Mouse (Mus musculus): ENCODE measurements around the gene St8sia2. TPM values are rescaled to one million over a fixed set of nuclear protein-coding genes. Genes with fewer than 3 reads are reported as not detected.
"Not testable (repeated sequence)": the region's sequence is repeated elsewhere in the genome, so short reads cannot be mapped to it uniquely, and the experiment has no call there.

The St8sia2 gene
- polyA plus RNA-seq, 1 experiment from 2014 or later: 8.6 TPM

DNA sequence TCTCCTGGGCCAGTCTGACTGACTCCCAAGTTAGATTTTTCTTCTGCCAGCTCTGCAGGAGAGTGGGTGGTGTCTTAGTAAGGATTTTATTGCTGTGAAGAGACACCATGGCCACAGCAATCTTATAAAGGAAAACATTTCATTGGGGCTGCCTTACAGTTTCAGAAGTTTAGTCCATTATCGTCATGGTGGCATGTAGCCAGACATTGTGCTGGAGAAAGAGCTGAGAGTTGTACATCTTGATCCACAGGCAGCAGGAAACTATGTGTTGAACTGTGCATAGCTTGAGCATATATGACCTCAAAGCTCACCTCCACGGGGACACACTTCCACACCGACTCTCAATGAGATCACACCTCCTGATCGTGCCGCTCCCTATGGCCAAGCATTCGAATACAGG is 8.3 kb upstream of the St8sia2 start:
- 70% methylated on average over 6 of the region's 6 CpGs for WGBS
- ATAC-seq (ENCODE audit: borderline replicate concordance, extremely low read depth, low FRiP score, low TSS enrichment): peak; percentile 35; the same call in 1 of the 2 replicates
- no peaks in the 10 kb centered on the region for H3K9me3 ChIP-seq

DNA sequence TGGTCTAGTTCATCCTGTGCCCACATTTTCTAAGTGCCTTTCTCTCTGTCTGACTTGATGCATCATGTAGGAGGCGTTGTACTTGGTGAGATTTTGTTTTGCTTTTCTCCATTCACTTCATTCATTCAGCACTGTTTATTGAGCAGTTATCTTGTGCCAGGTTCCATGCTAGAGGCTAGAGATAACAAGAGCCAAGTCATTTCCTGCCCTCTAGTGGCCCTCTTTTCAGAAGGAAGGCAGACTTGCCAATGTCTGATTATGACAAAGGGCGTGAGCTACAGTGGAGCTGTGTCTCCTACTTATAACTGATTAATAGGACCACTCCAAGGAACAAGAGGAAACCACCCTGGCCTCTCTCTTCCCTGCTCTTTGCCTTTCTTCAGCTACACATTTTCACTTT is 3.1 kb upstream of the St8sia2 start:
- H3K36me3 ChIP-seq: no peaks in the 10 kb centered on the region
- H3K4me1 ChIP-seq: peaks cover 13% of the 10 kb centered on the region; the same call in 1 of the 2 replicates
- no peak overlapping the region for H3K27ac ChIP-seq
- H3K4me2 ChIP-seq: no peak overlapping the region
- H3K4me3 ChIP-seq: no peak overlapping the region
- 52% methylated on average over 2 of the region's 2 CpGs for WGBS
- peaks cover 19% of the 10 kb centered on the region for H3K27me3 ChIP-seq
- ATAC-seq (ENCODE audit: borderline replicate concordance, extremely low read depth, low FRiP score, low TSS enrichment): no peak
- no peak overlapping the region for H3K9ac ChIP-seq
- H3K9me3 ChIP-seq: no peaks in the 10 kb centered on the region

More for the DNA sequence above, 8.3 kb upstream of the St8sia2 start:
- Histone ChIP-seq H3K27me3 (no peaks in the 10 kb centered on the region), H3K4me3 (no peak overlapping the region), H3K36me3 (no peaks in the 10 kb centered on the region), H3K9ac (no peak overlapping the region), H3K4me2 (no peak overlapping the region), H3K4me1 (peaks cover 12% of the 10 kb centered on the region), H3K27ac (0 out of 2 replicates have a peak overlapping the region, but pooled peaks have one; percentile 6)

DNA sequence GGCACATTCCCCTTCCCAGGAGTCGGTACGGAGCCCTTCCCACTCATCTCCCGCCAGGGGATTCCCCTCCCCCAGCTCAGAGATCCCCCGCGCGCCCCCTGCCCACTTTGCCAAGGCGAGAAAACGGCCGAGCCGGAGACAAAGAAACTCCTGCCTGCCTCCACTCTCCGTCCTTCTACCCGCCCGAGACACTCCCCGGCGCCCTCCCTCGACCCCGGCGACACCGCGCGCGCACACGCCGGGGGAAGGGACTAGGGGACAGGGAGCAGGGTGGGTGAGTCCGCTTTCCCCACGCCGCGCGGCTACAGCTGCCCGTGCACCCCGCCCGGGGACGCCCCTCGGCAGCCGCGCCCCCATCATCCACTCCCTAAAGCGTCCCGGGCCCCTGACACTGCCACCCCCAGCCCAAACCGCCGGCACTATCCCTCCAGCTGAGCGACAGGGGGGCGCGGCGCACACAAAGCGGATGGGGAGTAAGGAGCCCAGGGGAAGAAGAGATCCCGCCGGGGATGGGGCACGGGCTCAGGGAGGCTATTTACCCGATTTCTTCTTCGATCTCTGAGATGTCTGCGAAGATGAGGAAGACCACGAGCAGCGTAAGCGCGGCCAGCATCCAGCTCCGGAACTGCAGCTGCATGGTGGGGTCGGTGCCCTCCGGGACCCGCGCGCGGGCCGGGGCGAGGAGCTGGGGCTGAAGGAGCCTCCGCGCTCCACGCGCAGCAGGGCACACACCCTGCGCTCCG is 461 bp downstream of the St8sia2 start:
- H3K4me1 ChIP-seq: peaks cover 6% of the 10 kb centered on the region; the same call in 1 of the 2 replicates
- H3K4me3 ChIP-seq: peak overlapping the region; percentile 79
- 1% methylated on average over 58 of the region's 70 CpGs for WGBS
- H3K27me3 ChIP-seq: peaks cover 29% of the 10 kb centered on the region
- peak overlapping the region; percentile 79 for H3K27ac ChIP-seq
- H3K9ac ChIP-seq: peak overlapping the region; percentile 63
- H3K4me2 ChIP-seq: peak overlapping the region; percentile 99
- H3K36me3 ChIP-seq: no peaks in the 10 kb centered on the region
- peak; percentile 31 for ATAC-seq (ENCODE audit: borderline replicate concordance, extremely low read depth, low FRiP score, low TSS enrichment)
- H3K9me3 ChIP-seq: no peaks in the 10 kb centered on the region

DNA sequence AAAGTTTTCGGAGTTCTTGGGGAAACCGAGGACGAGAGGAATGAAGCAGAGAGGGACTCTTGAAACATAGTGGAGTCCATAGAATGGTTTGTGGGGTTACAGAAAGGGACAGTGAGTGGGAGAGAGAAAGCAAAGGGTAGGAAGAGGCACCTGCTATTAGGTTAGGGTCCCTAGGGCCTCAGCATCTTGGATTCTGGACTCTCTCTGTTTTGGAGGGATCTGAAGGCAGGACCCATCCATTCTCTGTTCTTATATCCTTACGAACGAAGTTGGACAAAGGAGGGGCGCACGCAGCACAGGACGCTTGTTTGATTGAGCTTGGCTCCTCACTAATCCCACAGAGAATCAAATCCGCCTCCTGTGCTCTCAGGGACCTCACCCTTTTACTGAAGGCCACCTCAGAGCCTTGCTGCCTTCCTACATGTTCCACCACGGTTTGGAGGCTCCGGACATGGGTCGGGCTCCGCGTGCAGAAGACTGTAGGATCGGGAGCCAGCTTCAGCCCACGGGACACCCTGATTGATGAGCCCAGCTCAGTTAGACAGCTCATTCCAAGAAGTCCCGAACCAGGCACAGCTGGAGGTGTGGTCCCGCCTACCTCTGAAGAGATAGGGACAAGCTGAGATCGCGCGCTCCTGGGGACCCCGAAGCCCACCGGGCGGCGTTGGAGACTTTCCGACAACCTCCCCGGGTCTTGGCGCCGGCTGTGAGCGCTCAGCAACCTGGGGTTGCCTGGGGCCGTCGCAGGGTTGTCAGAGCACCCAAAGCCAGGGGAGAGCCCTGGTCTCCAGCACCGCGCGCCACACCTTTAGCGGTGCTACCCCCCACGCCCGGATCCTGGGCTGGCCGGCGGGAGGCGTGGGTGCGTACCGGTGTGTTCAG is 1.3 kb downstream of the St8sia2 start:
- H3K27ac ChIP-seq: no peak overlapping the region
- peak overlapping the region; percentile 79 for H3K4me3 ChIP-seq
- peaks cover 6% of the 10 kb centered on the region; the same call in 1 of the 2 replicates for H3K4me1 ChIP-seq
- WGBS: 4% methylated on average over 43 of the region's 43 CpGs
- H3K27me3 ChIP-seq: peaks cover 29% of the 10 kb centered on the region
- peak overlapping the region; percentile 99 for H3K4me2 ChIP-seq
- peak; percentile 32; the same call in 1 of the 2 replicates for ATAC-seq (ENCODE audit: borderline replicate concordance, extremely low read depth, low FRiP score, low TSS enrichment)
- H3K9me3 ChIP-seq: no peaks in the 10 kb centered on the region
- peak overlapping the region; percentile 63 for H3K9ac ChIP-seq
- no peaks in the 10 kb centered on the region for H3K36me3 ChIP-seq

DNA sequence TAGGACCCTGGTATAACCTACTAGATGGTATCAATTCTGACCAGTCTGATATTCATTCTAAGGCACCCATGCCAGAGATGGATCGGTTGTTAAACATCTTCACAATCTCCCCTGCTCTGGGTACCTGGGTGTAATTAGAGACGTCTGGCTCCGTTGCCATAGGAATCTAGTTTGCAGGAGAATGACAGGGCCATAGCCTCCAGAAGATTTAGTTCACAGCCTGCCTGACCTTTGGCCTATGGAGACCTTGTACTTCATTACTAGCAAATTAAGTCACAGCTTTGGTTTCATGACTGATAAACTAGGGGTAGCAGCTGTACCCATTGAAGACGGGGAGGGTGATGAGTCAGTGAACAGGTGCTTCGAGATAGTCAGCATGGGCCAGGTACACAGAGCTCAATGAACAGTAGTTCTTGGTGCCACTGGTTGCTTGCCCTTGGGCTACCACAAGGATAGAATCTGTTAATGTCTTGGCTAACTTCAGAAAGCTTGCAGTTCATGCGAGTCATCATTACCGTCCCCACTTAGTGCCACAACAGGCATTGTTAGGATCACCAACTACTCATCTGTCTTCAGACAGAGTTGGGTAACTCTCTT is 4.4 kb downstream of the St8sia2 start:
- Histone ChIP-seq H3K9me3 (no peaks in the 10 kb centered on the region), H3K4me3 (no peak overlapping the region), H3K27ac (no peak overlapping the region), H3K4me2 (no peak overlapping the region), H3K4me1 (peaks cover 6% of the 10 kb centered on the region; the same call in 1 of the 2 replicates), H3K27me3 (peaks cover 19% of the 10 kb centered on the region), H3K9ac (no peak overlapping the region), H3K36me3 (no peaks in the 10 kb centered on the region)
- 58% methylated on average over 7 of the region's 7 CpGs for WGBS
- ATAC-seq (ENCODE audit: borderline replicate concordance, extremely low read depth, low FRiP score, low TSS enrichment): no peak

DNA sequence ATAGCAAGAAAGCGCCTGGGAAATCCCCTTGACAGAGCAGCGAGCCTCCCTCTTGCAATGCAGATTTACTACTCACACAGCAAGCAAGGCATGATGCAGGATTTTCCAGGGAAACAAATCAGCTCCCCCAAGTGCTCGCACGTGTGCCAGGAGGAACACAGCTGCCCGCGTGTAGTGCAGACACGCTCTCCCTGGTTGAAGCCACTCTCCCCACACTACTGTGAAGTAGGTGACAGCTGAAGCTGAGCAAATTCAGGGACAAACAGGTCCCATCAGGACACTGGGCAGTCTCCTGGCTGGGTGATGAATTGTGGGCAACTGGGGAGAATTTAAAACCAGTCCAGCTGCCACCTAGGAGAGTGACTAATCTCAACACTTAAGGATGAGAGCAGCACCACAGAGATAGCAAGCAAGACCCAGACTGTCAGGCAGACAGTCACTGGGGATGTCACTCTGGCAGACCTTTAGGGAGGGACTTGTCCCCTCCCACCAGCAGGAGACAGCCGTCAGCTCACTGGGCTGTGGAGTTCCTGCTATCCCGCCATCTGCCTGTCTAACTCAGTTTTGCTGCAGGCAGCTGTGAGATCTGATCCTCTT is 6.6 kb downstream of the St8sia2 start:
- Histone ChIP-seq H3K4me3 (no peak overlapping the region), H3K4me2 (no peak overlapping the region), H3K27ac (no peak overlapping the region), H3K4me1 (peaks cover 1% of the 10 kb centered on the region; the same call in 1 of the 2 replicates), H3K27me3 (peaks cover 12% of the 10 kb centered on the region), H3K36me3 (no peaks in the 10 kb centered on the region), H3K9ac (no peak overlapping the region), H3K9me3 (no peaks in the 10 kb centered on the region)
- peak; percentile 31; the same call in 1 of the 2 replicates for ATAC-seq (ENCODE audit: borderline replicate concordance, extremely low read depth, low FRiP score, low TSS enrichment)
- WGBS: 28% methylated on average over 9 of the region's 9 CpGs

DNA sequence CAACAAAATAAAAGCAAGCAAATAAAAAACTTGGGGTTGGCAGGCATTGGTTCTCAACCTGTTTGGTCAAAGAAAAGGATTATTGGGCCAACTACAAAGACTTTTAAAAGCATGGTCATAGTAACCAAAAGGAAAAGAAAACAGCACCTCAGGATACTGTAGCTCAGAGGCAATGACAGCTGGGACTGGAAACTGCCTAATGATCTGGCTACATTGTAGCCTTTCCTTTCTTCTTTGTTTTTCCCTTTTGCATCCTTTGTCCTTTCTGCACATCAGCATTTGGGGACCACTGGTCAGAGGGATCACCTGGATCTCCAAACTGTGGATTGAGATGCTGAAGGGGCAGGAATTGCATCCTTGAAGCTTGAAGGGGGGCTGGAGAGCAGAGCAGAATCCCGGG is 7.1 kb downstream of the St8sia2 start:
- H3K9ac ChIP-seq: no peak overlapping the region
- no peak overlapping the region for H3K27ac ChIP-seq
- ATAC-seq (ENCODE audit: borderline replicate concordance, extremely low read depth, low FRiP score, low TSS enrichment): no peak
- H3K4me1 ChIP-seq: no peaks in the 10 kb centered on the region
- H3K36me3 ChIP-seq: no peaks in the 10 kb centered on the region
- no peaks in the 10 kb centered on the region for H3K9me3 ChIP-seq
- H3K4me3 ChIP-seq: no peak overlapping the region
- WGBS: 15% methylated on average over 1 of the region's 1 CpGs
- no peak overlapping the region for H3K4me2 ChIP-seq
- 0 out of 2 replicates have a peak, but pooled peaks cover 8% of the 10 kb centered on the region for H3K27me3 ChIP-seq

DNA sequence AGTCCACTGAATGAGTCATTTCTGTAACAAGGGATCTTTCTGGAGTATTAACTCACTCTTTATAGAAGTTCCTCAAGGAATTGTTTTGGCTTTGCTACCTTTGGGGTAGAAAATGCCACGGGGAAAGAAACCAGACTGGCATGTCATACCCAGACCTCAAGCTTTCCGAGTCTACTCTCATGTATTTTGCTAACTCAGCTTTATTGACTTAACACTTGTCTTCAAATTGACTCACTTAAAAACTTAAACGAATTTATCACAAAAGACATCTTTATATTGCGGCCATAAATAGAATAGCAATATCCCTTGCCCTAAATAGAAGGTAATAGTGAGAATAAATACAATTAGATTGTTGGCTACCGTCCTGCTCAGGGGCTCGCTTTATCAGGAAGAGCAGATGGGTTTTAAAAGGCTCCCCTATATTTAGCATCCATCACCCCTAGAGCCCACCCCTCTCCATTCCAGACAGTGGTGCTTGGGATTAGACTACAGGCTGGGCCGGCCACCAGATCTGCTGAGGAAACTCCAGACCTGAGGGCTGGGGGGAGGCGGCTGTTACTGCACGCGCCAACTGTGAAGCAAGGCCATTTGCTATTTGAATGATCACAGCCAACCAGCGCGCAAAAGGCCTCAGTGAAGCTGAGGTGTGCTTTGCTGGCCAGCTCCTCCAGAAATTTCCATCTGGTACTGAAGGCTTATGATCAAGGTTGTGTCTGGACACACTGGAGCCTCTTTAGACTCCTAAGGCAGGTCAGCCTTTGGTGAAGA is 12.6 kb downstream of the St8sia2 start:
- no peak overlapping the region for H3K4me2 ChIP-seq
- no peaks in the 10 kb centered on the region for H3K27me3 ChIP-seq
- no peak overlapping the region for H3K4me3 ChIP-seq
- 79% methylated on average over 12 of the region's 12 CpGs for WGBS
- H3K36me3 ChIP-seq: no peaks in the 10 kb centered on the region
- H3K4me1 ChIP-seq: no peaks in the 10 kb centered on the region
- H3K9me3 ChIP-seq: no peaks in the 10 kb centered on the region
- H3K9ac ChIP-seq: no peak overlapping the region
- H3K27ac ChIP-seq: no peak overlapping the region
- no peak for ATAC-seq (ENCODE audit: borderline replicate concordance, extremely low read depth, low FRiP score, low TSS enrichment)

DNA sequence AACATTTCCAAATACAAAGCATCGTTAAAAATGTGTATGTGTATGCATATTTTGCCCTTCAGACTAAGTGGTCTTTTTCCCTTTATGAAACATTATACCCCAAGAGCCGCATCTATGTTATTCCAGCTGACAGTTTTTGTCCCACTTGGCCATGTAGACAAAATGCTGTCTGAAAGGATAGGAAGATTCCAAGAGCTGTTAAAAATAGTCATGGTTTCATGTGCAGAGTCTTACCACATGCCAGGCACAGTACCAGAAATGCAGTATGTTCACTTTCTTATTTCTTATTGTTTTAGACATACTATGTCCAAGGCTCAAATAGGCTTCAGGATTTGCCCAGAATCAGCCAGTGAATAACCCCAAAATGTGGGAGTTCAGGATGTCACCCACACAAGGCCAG is 24.1 kb downstream of the St8sia2 start:
- Histone ChIP-seq H3K4me1 (no peaks in the 10 kb centered on the region), H3K9ac (no peak overlapping the region), H3K36me3 (no peaks in the 10 kb centered on the region), H3K4me2 (no peak overlapping the region), H3K27ac (no peak overlapping the region), H3K27me3 (no peaks in the 10 kb centered on the region), H3K9me3 (no peaks in the 10 kb centered on the region), H3K4me3 (no peak overlapping the region)
- 81% methylated on average over 2 of the region's 2 CpGs for WGBS
- no peak for ATAC-seq (ENCODE audit: borderline replicate concordance, extremely low read depth, low FRiP score, low TSS enrichment)

DNA sequence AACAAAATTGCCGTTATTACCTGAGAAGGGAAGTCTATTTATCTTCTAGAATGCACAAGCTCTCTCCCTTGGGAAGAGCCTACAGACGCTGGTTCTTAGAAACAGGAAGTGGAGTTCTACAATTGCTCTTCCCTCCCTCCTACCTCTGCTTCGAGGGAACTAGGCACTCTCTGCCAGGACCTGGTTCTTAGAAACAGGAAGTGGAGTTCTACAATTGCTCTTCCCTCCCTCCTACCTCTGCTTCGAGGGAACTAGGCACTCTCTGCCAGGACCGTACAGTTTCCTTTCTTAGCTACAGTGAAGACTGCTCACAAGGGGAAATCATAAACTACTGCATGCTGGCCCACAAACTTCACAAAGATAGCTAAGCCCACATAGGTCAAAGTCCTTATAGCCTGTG is 41.3 kb downstream of the St8sia2 start:
- not testable (repeated sequence) for H3K36me3 ChIP-seq; H3K4me3 ChIP-seq; H3K4me2 ChIP-seq; H3K27ac ChIP-seq; ATAC-seq (ENCODE audit: borderline replicate concordance, extremely low read depth, low FRiP score, low TSS enrichment); H3K27me3 ChIP-seq; H3K9me3 ChIP-seq; H3K9ac ChIP-seq; H3K4me1 ChIP-seq
- 50% methylated on average over 5 of the region's 5 CpGs for WGBS

DNA sequence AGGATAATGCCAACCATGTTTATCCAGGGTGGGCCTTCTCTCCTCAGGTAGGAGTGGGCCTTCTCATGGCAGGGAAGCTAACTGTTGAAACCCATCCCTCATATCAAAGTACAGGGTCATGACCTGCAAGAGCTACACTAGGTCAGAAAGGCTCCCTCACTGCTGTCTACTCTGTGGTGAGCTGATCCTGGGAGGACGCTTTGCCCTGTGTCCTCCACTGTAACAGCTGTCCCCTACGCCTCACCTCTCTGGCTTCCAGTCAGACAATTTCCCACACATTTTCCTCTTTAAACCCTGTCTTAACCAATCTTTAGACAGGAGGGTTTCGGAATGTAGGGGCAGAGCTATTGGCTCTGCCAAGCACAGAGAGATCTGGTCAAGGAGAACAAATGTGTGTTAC is 48.3 kb downstream of the St8sia2 start:
- no peaks in the 10 kb centered on the region for H3K9me3 ChIP-seq
- no peak for ATAC-seq (ENCODE audit: borderline replicate concordance, extremely low read depth, low FRiP score, low TSS enrichment)
- H3K4me3 ChIP-seq: no peak overlapping the region
- no peaks in the 10 kb centered on the region for H3K4me1 ChIP-seq
- 85% methylated on average over 3 of the region's 3 CpGs for WGBS
- no peak overlapping the region for H3K27ac ChIP-seq
- H3K27me3 ChIP-seq: no peaks in the 10 kb centered on the region
- no peak overlapping the region for H3K9ac ChIP-seq
- H3K4me2 ChIP-seq: no peak overlapping the region
- H3K36me3 ChIP-seq: peaks cover 6% of the 10 kb centered on the region; the same call in 1 of the 2 replicates

Data from lung, embryonic 15.5 days (tissue).